Mouse (Mus musculus) thymus, postnatal 14 days (tissue): Measurements from ENCODE around the gene Nxph4.

Source experiments
- DNase-seq: peaks from one replicate; pipeline ENCODE4 v3.0.0; 2021

Gene Nxph4

GRCm38 (mm10) chr10:127534036-127534928 is at the start of gene Nxph4:
TSS of gene Nxph4 (minus strand) at chr10:127534559.
- peak; percentile 48 for DNase-seq

DNA sequence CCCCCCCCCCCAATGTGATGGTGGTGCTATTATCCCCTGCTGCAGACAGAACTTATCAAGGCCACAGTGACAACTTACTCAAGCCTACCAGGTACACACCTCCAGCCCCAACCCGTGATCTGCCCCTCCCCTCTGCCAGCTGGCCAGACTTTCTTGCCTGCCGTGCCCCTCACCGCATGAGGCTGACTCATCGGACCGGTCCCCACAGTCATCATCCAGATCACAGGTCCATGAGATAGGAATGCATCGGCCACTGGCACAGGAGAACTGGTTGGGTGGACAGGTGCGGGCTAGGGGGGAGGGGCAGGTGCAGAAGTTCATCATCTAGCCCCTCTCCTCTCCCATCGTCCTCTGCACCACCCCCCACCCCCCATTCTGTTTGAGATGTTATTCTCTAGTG is 49.3 kb upstream of the Nxph4 start:
- DNase-seq: no peak

- no peak for DNase-seq
Observed at GRCm38 (mm10) chr10:127581291-127581690, 46.9 kb upstream of the Nxph4 start.

DNA sequence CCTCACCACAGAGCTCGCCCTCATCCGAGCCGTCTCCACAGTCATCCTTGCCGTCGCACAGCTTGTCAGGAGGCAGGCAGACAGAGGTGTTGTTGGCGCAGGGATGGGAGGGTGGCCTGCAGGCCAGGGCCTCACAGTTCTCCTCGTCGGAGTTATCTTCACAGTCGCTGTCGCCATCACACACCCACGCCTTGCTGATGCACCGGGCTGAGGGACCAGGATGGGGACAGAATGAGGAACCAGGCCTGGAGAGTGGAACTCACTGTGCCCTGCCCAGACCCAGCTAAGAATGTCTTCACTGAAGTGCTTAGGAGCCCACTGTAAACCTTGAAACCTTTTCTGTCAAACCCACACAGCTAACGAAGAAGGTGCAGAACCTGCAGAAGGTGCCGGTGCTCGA is 43.6 kb upstream of the Nxph4 start:
- DNase-seq: no peak

DNA sequence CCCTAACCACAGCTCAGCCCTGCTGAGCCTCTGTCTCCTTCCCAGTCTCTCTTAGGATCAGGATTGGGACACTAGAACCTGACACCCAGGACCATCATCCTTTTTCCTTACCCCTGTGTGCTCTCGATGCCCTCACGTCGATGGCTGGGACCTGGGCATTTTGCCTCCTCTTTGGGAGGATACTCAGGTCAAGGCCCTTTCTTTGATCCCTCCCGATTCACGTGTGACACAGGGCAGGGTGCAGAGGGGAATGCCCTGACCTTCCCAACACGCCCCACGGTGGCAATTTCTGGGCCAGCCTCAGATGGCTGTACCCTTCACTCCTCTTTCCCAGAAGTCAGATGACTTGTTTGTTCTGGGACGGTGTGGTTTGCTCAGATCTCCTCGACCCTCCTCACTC is 42.8 kb upstream of the Nxph4 start:
- no peak for DNase-seq

GRCm38 (mm10) chr10:127576381-127576961 is 42.1 kb upstream of the Nxph4 start:
- peak; percentile 65 for DNase-seq

DNA sequence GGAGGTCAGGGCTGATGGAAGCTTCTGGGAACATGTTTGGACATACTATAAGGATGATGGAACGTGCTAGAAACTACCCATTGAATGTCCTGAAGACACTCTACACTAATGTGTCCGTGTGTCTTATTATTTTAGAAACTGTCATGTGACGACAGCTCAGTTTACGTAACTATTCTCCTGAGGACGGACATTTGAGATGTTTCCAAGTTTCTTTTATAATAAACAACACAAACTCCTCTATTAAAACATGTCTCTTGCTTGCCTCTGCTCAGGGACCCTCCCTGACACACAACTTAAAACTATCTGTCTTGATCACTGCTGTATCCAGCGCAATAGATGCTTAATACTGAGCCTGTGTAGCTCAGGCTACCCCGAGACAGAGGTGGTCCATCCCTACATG is 41.4 kb upstream of the Nxph4 start:
- no peak for DNase-seq

DNA sequence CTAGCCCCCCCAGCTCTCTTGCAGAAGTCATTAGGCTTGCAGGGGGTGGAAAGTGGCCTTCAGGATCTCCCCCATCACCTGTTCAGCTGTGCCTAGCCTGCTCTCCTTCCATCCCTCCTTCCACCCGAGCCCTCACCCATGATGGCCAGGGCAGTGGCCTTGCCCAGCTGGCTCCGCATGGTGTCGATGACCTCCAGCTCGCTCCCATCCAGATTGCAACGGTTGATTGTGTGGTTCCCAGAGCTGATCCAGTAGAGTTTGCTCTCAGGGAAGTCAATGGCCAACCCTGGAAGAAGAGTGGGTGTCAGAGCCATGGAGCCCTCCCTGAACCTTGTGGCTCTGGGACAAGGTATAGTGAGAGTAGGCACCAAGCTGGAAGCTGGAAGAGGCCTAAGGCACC is 37.9 kb upstream of the Nxph4 start:
- DNase-seq: no peak

- DNase-seq: no peak
Observed at GRCm38 (mm10) chr10:127570937-127571641, 36.7 kb upstream of the Nxph4 start.

GRCm38 (mm10) chr10:127570384-127570783 is 36.0 kb upstream of the Nxph4 start:
- no peak for DNase-seq

GRCm38 (mm10) chr10:127569450-127569849 is 35.1 kb upstream of the Nxph4 start:
- peak; percentile 83 for DNase-seq

DNA sequence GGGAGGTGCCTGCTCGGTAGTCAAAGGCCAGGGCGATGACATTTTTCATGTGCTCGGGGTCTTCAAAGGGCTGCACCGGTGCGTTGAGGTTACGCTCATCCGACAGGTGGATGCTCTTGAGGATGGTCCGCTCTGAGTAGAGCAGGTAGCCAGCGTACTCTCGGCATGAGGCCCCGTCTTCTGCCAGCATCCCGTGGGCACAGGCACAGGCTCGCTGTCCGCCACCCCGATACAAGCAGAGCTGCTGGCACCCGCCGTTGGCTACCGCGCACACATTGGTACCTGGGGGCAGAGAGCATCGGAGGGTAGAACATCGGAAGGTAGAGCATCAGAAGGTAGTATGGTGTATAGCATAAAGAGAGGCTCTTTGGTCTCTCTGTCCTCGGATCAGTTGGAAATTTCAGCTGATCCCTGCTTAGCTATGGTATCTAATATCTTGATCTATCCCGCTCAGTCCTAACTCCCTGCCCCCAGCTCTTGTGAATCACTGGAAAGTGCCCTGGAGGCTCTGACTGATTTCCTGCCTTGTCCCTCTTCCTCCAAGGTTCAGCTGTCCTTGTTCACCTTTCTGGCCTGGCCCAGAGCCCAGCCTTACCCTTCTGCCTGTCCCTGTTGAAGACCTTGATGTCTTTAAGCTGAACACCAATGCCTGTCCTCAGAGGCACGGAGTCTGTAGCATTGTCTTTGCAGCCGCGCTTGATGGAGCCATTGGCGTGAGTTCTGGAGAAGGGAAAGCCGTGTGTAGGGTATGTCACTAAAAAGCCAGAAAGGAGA is 32.4 kb upstream of the Nxph4 start:
- DNase-seq: no peak

GRCm38 (mm10) chr10:127564301-127564700 is 29.9 kb upstream of the Nxph4 start:
- no peak for DNase-seq

DNA sequence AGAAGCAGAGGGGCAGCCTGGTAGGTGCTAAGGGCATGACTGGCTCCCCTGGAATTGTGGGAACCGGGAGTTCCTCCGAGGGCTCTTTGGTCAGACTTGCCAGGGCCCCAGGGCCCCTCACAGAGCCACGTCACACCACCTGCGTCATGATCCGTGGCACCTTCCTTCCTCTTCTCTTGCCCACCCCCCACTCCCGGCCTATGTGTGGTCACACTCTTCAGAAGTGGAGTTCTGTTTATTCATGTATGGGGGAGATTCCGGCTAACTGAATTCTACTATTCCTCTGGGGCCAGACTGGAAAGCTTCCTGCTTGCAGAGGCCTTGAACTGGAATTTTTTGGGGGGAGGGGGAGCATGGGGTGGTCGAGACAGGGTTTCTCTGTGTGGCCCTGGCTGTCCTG is 29.5 kb upstream of the Nxph4 start:
- DNase-seq: no peak

DNA sequence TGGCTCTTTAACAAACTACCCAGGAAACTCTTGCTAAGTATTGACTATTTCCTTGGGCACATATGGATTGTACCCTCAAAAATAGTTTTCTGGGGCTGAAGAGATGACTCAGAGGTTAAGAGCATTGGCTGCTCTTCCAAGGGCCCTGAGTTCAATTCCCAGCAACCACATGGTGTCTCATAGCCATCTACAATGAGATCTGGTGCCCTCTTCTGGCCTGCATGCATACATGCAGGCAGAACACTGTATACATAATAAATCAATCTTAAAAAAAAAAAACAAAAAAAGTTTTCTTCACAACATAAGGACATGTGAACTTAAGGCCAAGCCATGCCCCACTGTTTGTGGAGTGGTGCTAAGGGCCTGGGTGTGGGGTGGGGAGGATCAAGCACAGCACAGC is 26.8 kb upstream of the Nxph4 start:
- DNase-seq: no peak

DNA sequence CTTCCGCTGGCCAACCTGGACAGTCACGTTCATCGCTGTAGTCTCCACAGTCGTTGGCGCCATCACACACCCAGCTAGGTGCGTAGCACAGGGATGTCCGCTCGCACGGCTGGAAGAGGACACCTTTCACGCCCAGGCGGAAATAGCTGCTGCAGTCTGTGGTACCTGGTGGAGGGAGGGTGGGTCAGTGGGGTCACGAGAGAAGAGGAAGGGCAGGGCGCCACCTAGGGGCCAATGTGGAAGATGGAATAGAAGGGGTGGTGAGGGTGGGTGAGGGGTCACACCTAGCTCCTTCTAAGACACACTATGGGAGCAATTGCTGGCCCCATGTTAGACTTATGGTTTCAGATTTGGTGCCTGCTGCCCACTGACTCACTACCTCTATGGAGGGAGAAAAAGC is 23.0 kb upstream of the Nxph4 start:
- peak; percentile 35 for DNase-seq

DNA sequence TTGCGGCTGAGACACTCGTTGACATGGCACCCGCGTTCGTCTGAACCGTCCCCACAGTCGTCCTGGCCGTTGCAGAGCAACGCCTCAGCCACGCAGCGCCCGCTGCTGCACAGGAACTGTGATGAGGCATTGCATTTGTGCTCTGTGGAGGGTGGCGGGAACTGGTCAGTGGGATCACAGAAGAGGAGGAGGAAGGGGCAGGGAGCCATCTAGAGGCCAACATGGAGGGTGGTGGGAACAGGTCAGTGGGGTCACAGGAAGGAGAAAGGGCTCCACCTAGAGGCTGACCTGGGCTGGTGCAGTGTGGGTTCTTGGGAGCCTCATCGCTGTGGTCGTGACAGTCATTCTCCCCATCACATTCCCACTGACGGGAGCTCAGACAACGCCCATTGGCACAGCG is 21.3 kb upstream of the Nxph4 start:
- peak; percentile 43 for DNase-seq

DNA sequence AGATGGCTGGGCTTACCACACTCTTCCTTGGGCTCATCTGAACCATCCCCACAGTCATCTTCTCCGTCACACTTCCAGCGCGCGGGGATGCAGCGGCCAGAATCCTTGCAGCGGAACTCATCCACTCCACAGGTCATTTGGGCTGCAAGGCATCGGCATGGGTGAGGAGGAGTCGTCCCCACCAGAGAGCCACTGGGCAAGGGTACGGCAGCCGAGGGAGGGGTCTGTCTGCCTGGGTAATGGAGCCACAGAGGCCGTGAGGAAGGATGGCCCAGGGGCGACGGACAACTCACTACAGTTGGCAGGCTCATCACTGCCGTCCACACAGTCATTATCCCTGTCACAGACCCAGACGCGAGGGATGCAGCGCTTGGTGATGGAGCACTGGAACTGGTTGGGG is 15.5 kb upstream of the Nxph4 start:
- no peak for DNase-seq

DNA sequence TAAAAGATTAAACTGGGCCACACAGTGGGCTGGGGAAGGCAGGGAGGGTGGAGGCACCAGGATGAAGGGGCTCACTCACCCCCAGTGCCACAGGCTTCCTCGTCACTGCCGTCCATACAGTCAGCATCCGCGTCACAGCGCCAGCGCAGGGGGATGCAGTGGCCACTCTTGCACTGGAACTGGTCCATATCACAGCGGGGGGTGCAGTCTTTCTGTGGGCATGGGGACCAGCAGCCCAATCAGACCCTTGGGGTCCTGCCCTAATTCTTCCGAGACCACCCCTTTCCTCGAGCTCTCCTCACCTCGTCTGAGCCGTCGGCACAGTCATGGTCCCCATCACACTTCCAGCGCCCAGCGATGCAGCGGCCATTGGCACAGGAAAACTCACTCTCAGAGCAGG is 13.9 kb upstream of the Nxph4 start:
- DNase-seq: no peak

- no peak for DNase-seq
Observed at GRCm38 (mm10) chr10:127546505-127546904, 12.1 kb upstream of the Nxph4 start.

DNA sequence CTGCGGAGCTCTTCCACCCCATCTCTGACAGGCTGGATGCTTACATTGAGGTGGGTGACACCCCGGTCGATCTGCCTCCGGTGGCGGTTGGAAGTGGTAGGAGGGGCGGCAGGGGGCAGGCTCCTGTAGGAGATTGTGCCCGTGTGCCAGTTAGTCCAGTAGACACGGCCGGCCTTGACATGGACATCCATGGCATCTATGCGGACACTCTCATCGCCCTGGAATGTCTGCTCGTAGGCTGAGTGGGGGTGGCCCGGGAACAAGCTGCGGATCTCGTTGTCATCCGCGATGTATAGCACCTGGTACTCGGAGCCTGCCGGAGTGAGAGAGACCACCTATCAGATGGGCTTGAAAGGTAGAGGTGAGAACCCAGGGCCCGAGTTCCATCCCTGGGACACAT is 10.0 kb upstream of the Nxph4 start:
- no peak for DNase-seq

- no peak for DNase-seq
Observed at GRCm38 (mm10) chr10:127543916-127544315, 9.6 kb upstream of the Nxph4 start.

- no peak for DNase-seq
Observed at GRCm38 (mm10) chr10:127542720-127543119, 8.4 kb upstream of the Nxph4 start.
